Mouse (Mus musculus): ENCODE results near the gene Olfr128. TPM values are rescaled to one million over a fixed set of nuclear protein-coding genes. Genes with fewer than 3 reads are reported as not detected.
"Not testable (repeated sequence)": the region's sequence is repeated elsewhere in the genome, so short reads cannot be mapped to it uniquely, and the experiment has no call there.

Olfr128 gene
- 3.7 and 5.5 TPM in 2 replicates for polyA plus RNA-seq (2012; rRNA removed)

- Histone ChIP-seq H3K4me3 (ENCODE audit: control insufficient read depth, low read depth, low read length) (no peak within 1 kb of the TSS), H3K4me1 (ENCODE audit: control insufficient read depth, insufficient read depth, low read length) (no peaks in the 10 kb centered on the region), H3K36me3 (ENCODE audit: control insufficient read depth, insufficient read depth, low read length) (no peaks in the 10 kb centered on the region), H3K27me3 (ENCODE audit: control insufficient read depth, insufficient read depth, low read length) (no peaks in the 10 kb centered on the region), H3K27ac (ENCODE audit: control insufficient read depth, insufficient read depth, low read depth, low read length) (no peak within 1 kb of the TSS)
- no peak for TF ChIP-seq CTCF (IDR thresholded peaks at IDR 0.05; ENCODE audit: control insufficient read depth, insufficient read depth, insufficient replicate concordance, low read depth, low read length)
These were observed at the start of gene Olfr128 for GRCm38 (mm10) chr17:37920248-37920647. Gene Olfr128 (plus strand): TSS chr17:37920548.

- no peak overlapping the region for H3K4me3 ChIP-seq (ENCODE audit: control insufficient read depth, low read depth, low read length)
- no peak overlapping the region for H3K27ac ChIP-seq (ENCODE audit: control insufficient read depth, insufficient read depth, low read depth, low read length)
- H3K36me3 ChIP-seq (ENCODE audit: control insufficient read depth, insufficient read depth, low read length), result no peaks in the 10 kb centered on the region
- TF ChIP-seq CTCF (IDR thresholded peaks at IDR 0.05; ENCODE audit: control insufficient read depth, insufficient read depth, insufficient replicate concordance, low read depth, low read length), result no peak
- TF ChIP-seq POLR2A (IDR thresholded peaks at IDR 0.05; ENCODE audit: control insufficient read depth, low read depth, low read length), result no peak
- no peaks in the 10 kb centered on the region for H3K4me1 ChIP-seq (ENCODE audit: control insufficient read depth, insufficient read depth, low read length)
- H3K27me3 ChIP-seq (ENCODE audit: control insufficient read depth, insufficient read depth, low read length), result no peaks in the 10 kb centered on the region
These were observed 46.5 kb upstream of the Olfr128 start for GRCm38 (mm10) chr17:37873830-37874229.

GRCm38 (mm10) chr17:37900137-37900536, 20.2 kb upstream of the Olfr128 start, which contains the start of gene Olfr127:
Gene Olfr127 (plus strand): TSS chr17:37900437.
- Histone ChIP-seq H3K27ac (ENCODE audit: control insufficient read depth, insufficient read depth, low read depth, low read length) (no peak within 1 kb of the TSS), H3K36me3 (ENCODE audit: control insufficient read depth, insufficient read depth, low read length) (no peaks in the 10 kb centered on the region), H3K27me3 (ENCODE audit: control insufficient read depth, insufficient read depth, low read length) (no peaks in the 10 kb centered on the region), H3K4me3 (ENCODE audit: control insufficient read depth, low read depth, low read length) (no peak within 1 kb of the TSS), H3K4me1 (ENCODE audit: control insufficient read depth, insufficient read depth, low read length) (no peaks in the 10 kb centered on the region)
- TF ChIP-seq CTCF (IDR thresholded peaks at IDR 0.05; ENCODE audit: control insufficient read depth, insufficient read depth, insufficient replicate concordance, low read depth, low read length), result no peak
- no peak for TF ChIP-seq POLR2A (IDR thresholded peaks at IDR 0.05; ENCODE audit: control insufficient read depth, low read depth, low read length)

GRCm38 (mm10) chr17:37906821-37907220, 13.5 kb upstream of the Olfr128 start:
- not testable (repeated sequence) for H3K36me3 ChIP-seq (ENCODE audit: control insufficient read depth, insufficient read depth, low read length); H3K27ac ChIP-seq (ENCODE audit: control insufficient read depth, insufficient read depth, low read depth, low read length); H3K27me3 ChIP-seq (ENCODE audit: control insufficient read depth, insufficient read depth, low read length); H3K4me3 ChIP-seq (ENCODE audit: control insufficient read depth, low read depth, low read length); H3K4me1 ChIP-seq (ENCODE audit: control insufficient read depth, insufficient read depth, low read length)

- Histone ChIP-seq H3K36me3 (ENCODE audit: control insufficient read depth, insufficient read depth, low read length) (no peaks in the 10 kb centered on the region), H3K27ac (ENCODE audit: control insufficient read depth, insufficient read depth, low read depth, low read length) (no peak within 1 kb of the TSS), H3K27me3 (ENCODE audit: control insufficient read depth, insufficient read depth, low read length) (no peaks in the 10 kb centered on the region), H3K4me1 (ENCODE audit: control insufficient read depth, insufficient read depth, low read length) (no peaks in the 10 kb centered on the region), H3K4me3 (ENCODE audit: control insufficient read depth, low read depth, low read length) (peak within 1 kb of the TSS; percentile 71)
- TF ChIP-seq POLR2A (IDR thresholded peaks at IDR 0.05; ENCODE audit: control insufficient read depth, low read depth, low read length), result no peak
- TF ChIP-seq CTCF (IDR thresholded peaks at IDR 0.05; ENCODE audit: control insufficient read depth, insufficient read depth, insufficient replicate concordance, low read depth, low read length), result no peak
These were observed 32.6 kb downstream of the Olfr128 start, which contains the start of gene Olfr761 for GRCm38 (mm10) chr17:37952979-37953378. Gene Olfr761 (minus strand): TSS chr17:37953079.

GRCm38 (mm10) chr17:37973591-37973990, 53.2 kb downstream of the Olfr128 start:
- no peak for TF ChIP-seq POLR2A (IDR thresholded peaks at IDR 0.05; ENCODE audit: control insufficient read depth, low read depth, low read length)
- no peak for TF ChIP-seq CTCF (IDR thresholded peaks at IDR 0.05; ENCODE audit: control insufficient read depth, insufficient read depth, insufficient replicate concordance, low read depth, low read length)
- no peaks in the 10 kb centered on the region for H3K36me3 ChIP-seq (ENCODE audit: control insufficient read depth, insufficient read depth, low read length)
- no peak overlapping the region for H3K27ac ChIP-seq (ENCODE audit: control insufficient read depth, insufficient read depth, low read depth, low read length)
- H3K4me1 ChIP-seq (ENCODE audit: control insufficient read depth, insufficient read depth, low read length), result no peaks in the 10 kb centered on the region
- no peaks in the 10 kb centered on the region for H3K27me3 ChIP-seq (ENCODE audit: control insufficient read depth, insufficient read depth, low read length)
- no peak overlapping the region for H3K4me3 ChIP-seq (ENCODE audit: control insufficient read depth, low read depth, low read length)

Other genes with a start within 250 kb of the Olfr128 start
- not detected in 2 replicates for gene Olfr119, start 224.0 kb upstream of the Olfr128 start, polyA plus RNA-seq (2012; rRNA removed)
- not detected in 2 replicates for gene Olfr120, start 198.7 kb upstream of the Olfr128 start, polyA plus RNA-seq (2012; rRNA removed)
- not detected in 2 replicates for gene Olfr121, start 171.7 kb upstream of the Olfr128 start, polyA plus RNA-seq (2012; rRNA removed)
- not detected in 2 replicates for gene Olfr122, start 151.9 kb upstream of the Olfr128 start, polyA plus RNA-seq (2012; rRNA removed)
- gene Olfr123, start 127.0 kb upstream of the Olfr128 start, polyA plus RNA-seq (2012; rRNA removed), result 0.15 TPM in 1 of 2 replicates, not detected in the other
- not detected in 2 replicates for gene Olfr124, start 120.7 kb upstream of the Olfr128 start, polyA plus RNA-seq (2012; rRNA removed)
- gene Olfr125, start 87.6 kb upstream of the Olfr128 start, polyA plus RNA-seq (2012; rRNA removed), result not detected in 2 replicates
- 0.47 and 0.96 TPM in 2 replicates for gene Olfr126, start 73.1 kb upstream of the Olfr128 start, polyA plus RNA-seq (2012; rRNA removed)
- 1.9 and 2.9 TPM in 2 replicates for gene Olfr127, start 20.1 kb upstream of the Olfr128 start, polyA plus RNA-seq (2012; rRNA removed)
- gene Olfr761, start 32.5 kb downstream of the Olfr128 start, polyA plus RNA-seq (2012; rRNA removed), result 0.75 and 1.3 TPM in 2 replicates
- gene Olfr129, start 139.5 kb downstream of the Olfr128 start, polyA plus RNA-seq (2012; rRNA removed), result not detected in 2 replicates
- not detected in 2 replicates for gene Olfr130, start 143.4 kb downstream of the Olfr128 start, polyA plus RNA-seq (2012; rRNA removed)
- gene Olfr131, start 168.1 kb downstream of the Olfr128 start, polyA plus RNA-seq (2012; rRNA removed), result not detected in 2 replicates
- not detected in 2 replicates for gene Olfr132, start 214.0 kb downstream of the Olfr128 start, polyA plus RNA-seq (2012; rRNA removed)
- not detected in 2 replicates for gene Olfr133, start 224.7 kb downstream of the Olfr128 start, polyA plus RNA-seq (2012; rRNA removed)

All from testis, adult 2 months (tissue).